Comparison of ENCODE assay signal across 28 mouse cellular contexts in genomic region chrY:1293708-1294107, GRCm38 (mm10). TPM values are rescaled to one million over a fixed set of nuclear protein-coding genes. Genes with fewer than 3 reads are reported as not detected.
"Had no signal": no experiment of that assay in that cellular context is flagged by ENCODE, and none has a peak within 500 bp of the region (broad histone marks: within the 10 kb centered on the region; RNA-seq: fewer than 3 reads in every experiment).

No protein-coding gene starts in this region.

- H3K27ac ChIP-seq: gastrocnemius, adult 2 months; heart, embryonic 10.5 days; hindbrain, embryonic 10.5 days; hindbrain, embryonic 12.5 days; hindbrain, embryonic 14.5 days; intestine, embryonic 15.5 days; kidney, embryonic 15.5 days; kidney, postnatal 0 days; limb, embryonic 13.5 days; limb, embryonic 15.5 days had no signal

- H3K4me1 ChIP-seq: heart, embryonic 10.5 days; heart, embryonic 12.5 days; hindbrain, embryonic 10.5 days; hindbrain, embryonic 12.5 days; intestine, embryonic 15.5 days; kidney, embryonic 15.5 days; limb, embryonic 13.5 days; limb, embryonic 15.5 days had no signal

- H3K4me3 ChIP-seq: gastrocnemius, adult 2 months; heart, embryonic 10.5 days; heart, embryonic 12.5 days; hindbrain, embryonic 10.5 days; hindbrain, embryonic 12.5 days; intestine, embryonic 15.5 days; kidney, embryonic 15.5 days; limb, embryonic 13.5 days; limb, embryonic 15.5 days had no signal

- DNase-seq: gastrocnemius, adult 2 months; gastrocnemius, postnatal 14 days; gastrocnemius, postnatal 36 days; heart, adult 18-20 months; heart, postnatal 10 days; heart, postnatal 4 days; kidney, adult 18-20 months; kidney, adult 9 months; kidney, postnatal 14 days; kidney, postnatal 36 days; layer of hippocampus, adult 9-11 months; layer of hippocampus, postnatal 36 days; left cerebral cortex, postnatal 4 days had no signal

- ATAC-seq: hindbrain, embryonic 16.5 days; inflammation-experienced regulatory T-cells, adult 6 months; intestine, embryonic 15.5 days; intestine, postnatal 0 days had no signal

RNA-seq across cellular contexts. Expression of gene Ddx3y, which starts 7.3 kb away (rescaled TPM):
- polyA plus RNA-seq: heart, embryonic 14.5 days; intestine, postnatal 0 days; large intestine, adult 2 months had no signal

RNA-seq across cellular contexts. Expression of gene Uty, which starts 48.1 kb away (rescaled TPM):
- polyA plus RNA-seq: heart, embryonic 14.5 days; intestine, postnatal 0 days; large intestine, adult 2 months had no signal
